Mouse (Mus musculus): ENCODE measurements at regions not wholly inside any gene's neighbourhood (a gene's known extent, or its start where the extent isn't known, plus 50 kb on each side); places are given as distances from the start of the nearest gene placed in this dataset.

- TF ChIP-seq POLR2A (IDR thresholded peaks at IDR 0.05; ENCODE audit: low read depth, low read length) (no peak), CTCF (IDR thresholded peaks at IDR 0.05; ENCODE audit: extremely low read depth, insufficient read depth, insufficient read length, insufficient replicate concordance) (no peak)
Observed at GRCm38 (mm10) chr4:8454346-8454745, 215.5 kb upstream of the Car8 start.
